Mouse (Mus musculus) spleen, embryonic (tissue): ENCODE measurements around the gene Rab11fip5.

Experiments
- CTCF ChIA-PET: fragments of 350-600 bp; sonication (Branson Sonifier 250); formaldehyde crosslinking; loops from one replicate; lab custom pipeline; 2022; lab: Charles Lee

The Rab11fip5 gene

GRCm38 (mm10) chr6:85374734-85375114 is 290 bp upstream of the Rab11fip5 start:
- CTCF ChIA-PET, result no interaction called here

GRCm38 (mm10) chr6:85373066-85373860 is 1.2 kb downstream of the Rab11fip5 start:
- CTCF ChIA-PET, result no interaction called here

- CTCF ChIA-PET, result no interaction called here
These were observed 1.9 kb downstream of the Rab11fip5 start for GRCm38 (mm10) chr6:85372496-85372895.

GRCm38 (mm10) chr6:85371859-85372405 is 2.5 kb downstream of the Rab11fip5 start:
- CTCF ChIA-PET, result no interaction called here

GRCm38 (mm10) chr6:85370666-85371430 is 3.6 kb downstream of the Rab11fip5 start:
- CTCF ChIA-PET, result no interaction called here

GRCm38 (mm10) chr6:85370041-85370440 is 4.4 kb downstream of the Rab11fip5 start:
- CTCF ChIA-PET, result no interaction called here

- CTCF ChIA-PET, result no interaction called here
These were observed 5.1 kb downstream of the Rab11fip5 start for GRCm38 (mm10) chr6:85369181-85369860.

GRCm38 (mm10) chr6:85368722-85369121 is 5.7 kb downstream of the Rab11fip5 start:
- CTCF ChIA-PET, result no interaction called here

GRCm38 (mm10) chr6:85368166-85368565 is 6.3 kb downstream of the Rab11fip5 start:
- CTCF ChIA-PET, result no interaction called here

GRCm38 (mm10) chr6:85366387-85366786 is 8.0 kb downstream of the Rab11fip5 start:
- CTCF ChIA-PET, result interaction anchor here (0.5 kb wide), 1 partner anchor 14 kb away, joined by 6 read pairs; no protein-coding TSS in a partner anchor

- CTCF ChIA-PET, result interaction anchor here (0.5 kb wide), 1 partner anchor 9 kb away, joined by 3 read pairs; no protein-coding TSS in a partner anchor
These were observed 10.0 kb downstream of the Rab11fip5 start for GRCm38 (mm10) chr6:85364439-85364838.

- CTCF ChIA-PET, result no interaction called here
These were observed 10.6 kb downstream of the Rab11fip5 start for GRCm38 (mm10) chr6:85363906-85364260.

GRCm38 (mm10) chr6:85363231-85363905 is 11.1 kb downstream of the Rab11fip5 start:
- CTCF ChIA-PET, result no interaction called here

- CTCF ChIA-PET, result no interaction called here
These were observed 11.8 kb downstream of the Rab11fip5 start for GRCm38 (mm10) chr6:85362610-85363009.

- CTCF ChIA-PET, result no interaction called here
These were observed 14.1 kb downstream of the Rab11fip5 start for GRCm38 (mm10) chr6:85360311-85360710.

GRCm38 (mm10) chr6:85358877-85359276 is 15.6 kb downstream of the Rab11fip5 start:
- CTCF ChIA-PET, result no interaction called here

GRCm38 (mm10) chr6:85356682-85357465 is 17.6 kb downstream of the Rab11fip5 start:
- CTCF ChIA-PET, result no interaction called here

- CTCF ChIA-PET, result interaction anchor here (0.7 kb wide), 3 partner anchors 9 to 1633 kb away, joined by 3 to 19 read pairs (median 13); no protein-coding TSS in a partner anchor
These were observed 18.7 kb downstream of the Rab11fip5 start for GRCm38 (mm10) chr6:85355753-85356152.

- CTCF ChIA-PET, result no interaction called here
These were observed 19.7 kb downstream of the Rab11fip5 start for GRCm38 (mm10) chr6:85354709-85355108.

GRCm38 (mm10) chr6:85353706-85354105 is 20.7 kb downstream of the Rab11fip5 start:
- CTCF ChIA-PET, result no interaction called here
